Mouse (Mus musculus) yolk sac, embryonic 10.5 days (tissue): Measurements from ENCODE around the gene Insl6.

Experiments used
- DNase-seq: peaks from one replicate; pipeline ENCODE4 v3.0.0-alpha.2; 2017; ENCODE audit warnings: low spot score

Insl6 gene

DNA sequence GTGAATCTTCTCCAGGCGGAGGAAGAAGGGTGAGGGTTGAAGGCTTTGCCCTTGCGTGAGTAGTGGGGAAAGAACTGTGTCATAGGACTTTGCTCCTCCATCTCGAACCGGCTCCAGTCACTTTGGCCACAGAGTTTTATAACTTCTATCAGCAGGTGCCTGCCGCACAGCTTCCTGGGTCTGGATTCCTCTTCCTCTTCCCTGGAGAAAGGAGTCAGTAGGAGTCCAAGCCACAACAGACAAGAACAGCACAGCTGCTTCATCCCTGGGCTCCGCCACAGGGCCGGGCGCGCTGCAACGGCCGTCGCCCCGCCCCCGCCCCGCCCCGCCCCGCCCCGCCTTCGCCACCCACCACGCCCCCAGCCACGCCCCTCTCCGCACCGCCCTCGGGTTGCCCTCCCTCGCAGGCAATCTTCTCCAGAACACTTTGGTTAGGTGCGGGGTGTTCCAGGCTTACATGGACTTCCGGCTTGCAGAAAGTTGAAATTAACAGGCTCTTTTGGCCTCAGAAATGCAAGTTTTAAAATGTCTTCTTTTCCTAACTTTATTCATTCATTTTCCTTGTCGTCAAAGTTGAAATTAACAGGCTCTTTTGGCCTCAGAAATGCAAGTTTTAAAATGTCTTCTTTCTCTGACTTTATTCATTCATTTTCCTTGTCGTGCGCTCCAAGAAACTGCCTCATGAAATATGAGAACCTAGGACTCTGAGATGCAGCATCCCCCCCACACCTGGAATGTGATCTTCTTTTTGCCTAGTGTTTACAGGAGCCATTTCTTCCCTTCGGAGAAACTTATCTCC lies at the start of gene Insl6:
Gene Insl6, minus strand, starts transcription at position 304 of the 799 bp plus-strand sequence.
- DNase-seq: peak; percentile 86

DNA sequence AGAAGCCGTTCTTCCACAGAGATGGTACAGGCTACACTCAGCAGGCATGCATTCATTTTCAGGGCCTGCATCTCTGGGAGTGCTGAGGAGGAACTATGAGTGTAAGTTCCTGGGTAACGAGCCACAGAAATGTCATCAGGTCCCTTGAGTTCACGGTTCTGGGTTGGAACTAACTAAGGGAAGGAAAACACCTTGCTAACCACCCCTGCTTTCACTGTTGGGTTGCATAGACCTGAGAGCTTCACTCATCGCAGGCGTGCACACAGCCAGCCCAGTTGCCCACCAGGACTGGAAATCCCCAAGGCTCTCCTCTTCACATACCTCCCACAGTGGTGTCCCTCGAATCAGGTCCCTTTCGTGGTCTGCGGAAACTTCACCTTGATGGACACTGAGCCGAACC lies 49.8 kb upstream of the Insl6 start:
- DNase-seq: no peak

DNA sequence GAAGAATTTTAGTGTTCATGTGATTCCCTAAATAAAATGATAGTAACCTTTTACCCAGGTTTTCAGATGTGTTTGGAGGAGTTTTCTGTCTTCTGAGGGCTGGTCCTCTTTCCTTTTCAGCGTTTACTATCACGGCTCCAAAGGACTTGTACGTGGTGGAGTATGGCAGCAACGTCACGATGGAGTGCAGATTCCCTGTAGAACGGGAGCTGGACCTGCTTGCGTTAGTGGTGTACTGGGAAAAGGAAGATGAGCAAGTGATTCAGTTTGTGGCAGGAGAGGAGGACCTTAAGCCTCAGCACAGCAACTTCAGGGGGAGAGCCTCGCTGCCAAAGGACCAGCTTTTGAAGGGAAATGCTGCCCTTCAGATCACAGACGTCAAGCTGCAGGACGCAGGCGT lies 48.3 kb upstream of the Insl6 start:
- no peak for DNase-seq

DNA sequence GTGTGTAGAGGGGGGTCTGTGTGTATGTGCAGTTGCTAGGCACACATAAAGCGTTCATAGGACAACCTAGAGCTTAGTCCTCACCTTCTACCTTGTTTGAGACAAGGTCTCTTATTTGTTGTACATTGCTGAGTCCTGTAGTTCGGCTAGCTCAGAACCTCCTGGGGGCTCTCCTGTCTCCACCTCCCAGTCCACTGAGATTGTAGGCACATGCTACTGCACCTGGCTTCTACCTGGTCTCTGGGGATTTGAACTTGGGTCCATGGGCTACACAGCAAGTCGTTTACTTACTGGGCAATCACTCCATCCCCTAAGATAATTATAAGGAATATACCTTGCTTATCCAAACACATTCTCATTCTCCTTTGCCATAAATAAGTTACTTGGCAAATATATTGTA lies 47.5 kb upstream of the Insl6 start:
- DNase-seq: no peak

DNA sequence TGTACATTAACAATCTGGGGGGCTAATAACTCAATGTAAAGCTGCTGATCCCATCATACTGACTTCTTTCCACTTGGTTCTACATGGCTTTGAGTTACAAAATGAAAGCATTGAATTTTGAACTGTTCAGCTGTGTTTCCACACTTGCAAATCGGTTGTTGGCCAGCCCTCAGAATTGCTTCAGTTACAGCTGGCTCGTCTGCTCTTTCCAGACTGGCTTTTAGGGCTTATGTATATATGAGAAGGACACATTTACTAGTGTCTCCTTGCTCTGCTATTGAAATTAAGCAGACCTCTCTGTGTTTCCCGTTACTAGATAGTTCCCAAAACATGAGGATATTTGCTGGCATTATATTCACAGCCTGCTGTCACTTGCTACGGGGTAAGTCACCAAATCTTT lies 47.0 kb upstream of the Insl6 start:
- DNase-seq: no peak

DNA sequence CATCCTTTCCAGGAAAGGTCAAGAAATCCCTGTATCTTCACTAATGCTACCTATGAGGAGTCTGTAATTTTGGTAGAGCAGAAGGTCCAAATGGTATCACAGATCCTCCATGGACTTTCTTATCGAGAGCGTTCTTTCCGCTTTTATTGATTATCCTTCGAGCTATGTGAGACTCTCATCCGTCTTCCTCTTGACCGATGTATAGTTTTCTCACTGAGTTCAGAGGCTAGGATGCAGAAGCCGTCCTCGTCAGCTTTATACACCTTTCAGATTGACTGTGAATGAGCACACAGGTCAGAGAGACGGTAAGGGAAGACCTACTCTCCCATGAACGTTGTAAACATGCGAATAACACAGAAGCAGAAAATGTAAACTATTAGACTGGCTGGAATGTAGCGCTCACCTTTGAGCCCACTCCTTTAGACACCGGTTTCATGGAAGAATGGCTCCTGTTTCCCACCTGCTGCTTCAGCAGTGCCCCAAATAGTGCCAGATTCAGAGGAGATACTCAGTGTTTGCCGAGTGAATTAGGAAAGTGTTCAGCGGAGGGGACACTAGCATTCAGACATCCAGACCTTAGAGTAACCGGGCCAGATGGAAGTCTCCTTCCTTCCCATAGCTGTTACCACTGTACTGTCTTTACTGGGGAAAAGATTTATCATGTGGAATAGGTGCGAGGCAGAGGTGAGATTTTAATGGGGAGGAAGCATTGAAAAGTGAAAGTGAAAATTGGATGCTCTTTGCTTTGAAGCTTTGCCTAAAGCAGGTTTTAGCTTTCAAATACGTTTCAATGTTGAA lies 46.3 kb upstream of the Insl6 start:
- DNase-seq: no peak

DNA sequence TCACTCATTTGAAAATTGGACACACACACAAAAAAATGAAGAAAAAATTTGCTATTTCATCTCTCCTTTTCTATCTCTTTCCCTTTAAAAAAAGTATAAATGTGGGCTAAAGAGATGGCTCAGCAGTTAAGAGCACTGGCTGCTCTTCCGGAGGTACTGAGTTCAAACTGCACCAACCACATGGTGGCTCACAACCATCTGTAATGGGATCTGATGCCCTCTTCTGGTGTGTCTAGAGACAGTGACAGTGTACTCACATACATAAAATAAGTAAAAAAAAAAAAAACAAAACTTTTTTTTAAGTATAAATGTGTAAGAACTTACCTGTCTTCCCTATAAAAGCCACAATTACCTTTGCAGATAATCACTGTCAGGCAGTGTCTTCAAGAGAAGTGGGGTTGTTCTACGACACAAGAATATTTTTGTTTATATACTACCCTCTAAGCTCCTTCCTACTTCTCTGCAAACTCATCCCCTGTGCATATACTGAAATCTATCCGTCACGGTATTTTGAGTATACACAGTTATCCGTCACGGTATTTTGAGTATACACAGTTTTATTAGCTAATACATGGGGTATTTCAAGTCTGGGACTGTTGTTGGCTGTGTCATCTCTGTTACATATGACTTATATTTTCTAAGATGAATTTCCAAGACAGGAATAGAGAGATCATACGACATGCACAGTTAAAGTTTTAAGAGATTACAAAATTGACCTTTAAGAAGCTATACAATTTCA lies 45.6 kb upstream of the Insl6 start:
- no peak for DNase-seq

DNA sequence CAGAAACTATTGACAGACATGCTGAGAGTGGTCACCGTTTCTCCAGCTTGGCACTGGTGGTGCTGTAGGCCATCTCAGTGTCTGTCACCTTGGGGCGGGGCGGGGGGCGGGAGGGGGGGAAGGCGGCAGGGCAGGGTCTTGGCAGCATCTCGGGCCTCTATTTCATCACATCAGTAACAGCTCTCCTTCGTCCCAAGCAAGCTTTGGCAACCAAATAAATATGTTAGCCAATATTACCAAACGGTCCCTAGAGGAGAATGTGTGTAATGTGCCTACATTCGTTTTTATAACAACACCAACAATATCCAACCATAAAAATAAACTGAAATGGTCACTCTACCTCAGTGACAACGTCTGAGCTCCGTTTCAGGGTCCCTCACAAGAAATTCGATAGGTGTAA lies 45.0 kb upstream of the Insl6 start:
- DNase-seq: no peak

DNA sequence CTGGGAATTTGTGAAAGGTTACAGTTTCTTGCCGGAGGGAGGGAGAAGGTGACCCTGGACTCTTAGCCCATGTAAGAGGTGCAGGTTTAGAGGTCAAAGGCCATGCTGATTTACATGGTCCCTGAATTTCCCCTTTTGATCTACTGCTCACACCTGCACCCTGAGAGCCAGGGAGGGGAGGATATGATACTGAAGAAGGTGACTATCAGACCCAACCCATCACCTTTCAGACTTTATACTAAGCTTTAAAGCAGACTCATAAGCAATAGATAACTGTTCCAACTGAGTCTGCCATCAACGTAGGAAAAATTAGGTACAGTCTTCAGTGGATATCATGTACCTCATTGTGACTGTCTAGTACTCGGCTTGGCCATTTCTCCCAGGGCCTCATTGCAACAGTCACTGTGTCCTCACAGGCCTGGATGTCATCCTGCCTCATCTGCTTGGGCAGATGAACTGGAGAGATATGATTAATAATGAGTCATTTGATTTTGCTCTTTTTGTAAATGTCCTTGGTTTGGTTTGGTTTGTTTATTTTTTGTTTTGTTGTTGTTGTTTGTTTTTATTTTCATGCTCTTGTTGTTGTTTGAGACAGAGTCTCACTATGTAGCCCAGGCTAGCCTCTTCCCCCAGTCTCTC lies 43.6 kb upstream of the Insl6 start:
- DNase-seq: no peak

DNA sequence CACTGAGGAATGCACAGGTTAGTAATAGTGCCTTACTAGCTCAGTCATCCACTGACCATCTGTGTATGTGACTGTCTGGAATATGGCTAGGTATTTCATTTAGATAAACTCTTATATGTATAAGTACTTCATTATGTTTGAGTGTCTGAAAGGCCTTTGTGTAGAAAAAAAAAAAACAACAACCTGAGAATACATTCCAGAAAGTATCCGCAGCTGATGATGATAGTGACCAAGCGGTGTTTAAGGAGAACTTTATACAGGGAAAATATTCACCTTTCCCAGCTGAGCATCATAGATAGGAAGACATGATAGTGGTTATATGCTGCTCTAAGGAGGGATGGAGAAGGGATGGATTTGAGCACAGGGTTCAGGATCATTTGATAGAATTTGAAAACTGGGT lies 42.9 kb upstream of the Insl6 start:
- no peak for DNase-seq

DNA sequence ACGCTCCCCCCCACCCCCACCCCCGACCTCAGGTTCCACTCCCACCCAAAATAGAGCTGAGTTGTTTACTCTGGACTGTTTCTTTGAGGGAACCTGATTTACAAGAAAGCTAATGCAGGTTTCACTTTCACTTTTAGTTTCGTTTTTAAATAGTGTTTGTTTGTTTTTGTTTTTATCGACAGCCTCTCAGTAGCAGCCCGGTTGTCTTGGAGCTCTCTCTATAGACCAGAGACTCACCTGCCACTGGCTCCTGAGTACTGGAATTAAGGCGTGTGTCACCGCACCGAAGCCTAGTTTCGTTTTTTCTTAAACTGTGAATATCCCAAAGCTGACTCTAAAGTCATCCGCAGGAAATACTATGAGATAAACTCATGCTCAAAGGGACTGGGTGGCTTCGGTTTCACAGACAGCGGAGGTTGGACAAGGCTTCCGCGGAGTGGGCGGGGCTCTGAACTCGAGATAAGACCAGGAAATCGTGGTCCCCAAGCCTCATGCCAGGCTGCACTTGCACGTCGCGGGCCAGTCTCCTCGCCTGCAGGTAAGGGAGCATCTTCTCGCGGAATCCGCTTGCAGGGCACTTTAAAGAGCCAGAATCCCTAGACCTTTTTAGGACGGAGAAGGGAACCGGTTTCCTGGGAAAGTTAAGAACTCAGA lies 41.9 kb upstream of the Insl6 start, which contains the start of the genes Plgrkt and Cd274:
Gene Plgrkt, minus strand, starts transcription at position 422 of the 654 bp plus-strand sequence.
Gene Cd274, plus strand, starts transcription at position 487 of the 654 bp plus-strand sequence.
- DNase-seq: peak; percentile 61

DNA sequence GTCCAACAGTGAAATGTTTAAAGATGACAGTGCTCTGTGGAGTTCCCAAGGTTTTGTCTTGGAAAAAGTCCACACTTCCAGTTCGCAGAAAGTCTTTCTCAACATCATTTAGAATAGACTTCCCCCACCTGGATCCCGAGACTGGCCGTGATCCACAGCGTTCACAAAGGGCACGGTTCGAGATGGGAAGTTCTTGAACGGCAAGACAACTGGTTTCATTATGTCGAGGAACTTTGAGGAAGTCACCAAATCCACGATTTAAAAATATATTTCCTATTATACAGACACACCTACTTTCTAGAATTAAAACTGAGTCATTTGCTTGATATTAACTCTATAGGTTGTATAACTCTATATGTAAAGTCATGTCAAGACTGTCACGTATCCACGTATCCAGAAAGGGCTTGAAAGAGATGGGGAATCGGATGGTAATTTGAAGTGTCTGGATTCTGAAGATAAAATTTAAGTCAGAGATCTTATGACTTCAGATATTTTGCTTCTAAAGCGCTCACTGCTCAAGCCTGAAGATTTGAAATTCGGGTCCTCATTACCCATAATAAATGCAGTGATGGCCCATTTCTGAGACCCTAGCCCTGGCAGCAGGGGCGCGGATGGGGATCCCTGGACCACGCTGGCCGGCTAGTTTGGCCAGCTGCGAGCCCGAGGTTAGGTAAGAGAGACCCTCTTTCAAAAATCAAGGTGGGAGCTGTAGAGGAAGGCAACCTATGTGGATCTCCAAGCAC lies 41.2 kb upstream of the Insl6 start:
- no peak for DNase-seq

DNA sequence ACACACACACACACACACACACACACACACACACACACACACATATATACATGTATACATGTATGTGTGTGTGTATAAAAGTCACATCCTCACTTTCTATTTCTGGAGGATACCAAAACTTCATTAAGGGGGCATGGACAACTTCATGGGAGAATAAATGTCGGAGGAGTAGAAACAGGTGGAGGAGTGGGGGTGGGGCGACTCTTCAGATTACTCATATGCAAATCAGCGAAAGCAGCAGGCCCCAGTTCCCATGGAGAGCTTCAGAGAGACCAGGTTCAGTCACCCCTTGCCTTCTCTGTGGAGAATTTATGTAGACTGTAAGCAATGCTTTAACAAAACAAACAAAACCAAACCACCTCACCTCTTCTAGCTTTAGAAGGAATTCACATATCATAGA lies 39.9 kb upstream of the Insl6 start:
- DNase-seq: no peak

DNA sequence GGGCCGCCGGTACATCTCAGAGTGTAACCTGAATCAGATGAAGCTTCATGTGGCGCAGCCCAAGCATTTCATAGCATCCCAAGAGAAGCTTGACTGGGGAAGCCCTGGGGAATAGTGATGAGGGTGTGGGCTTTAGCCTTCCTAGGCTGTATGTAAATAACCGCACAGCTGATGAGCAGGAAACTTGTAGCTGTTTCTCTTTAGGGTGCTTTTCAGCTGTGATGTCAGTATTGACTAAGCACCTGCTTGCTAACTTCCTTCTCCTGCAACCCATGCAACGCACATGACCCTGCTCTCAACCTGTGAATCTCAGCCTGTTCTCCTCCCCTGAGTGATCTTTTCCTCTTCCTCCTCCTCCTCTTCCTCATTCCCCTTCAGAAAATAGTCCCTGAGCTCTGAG lies 38.9 kb upstream of the Insl6 start:
- no peak for DNase-seq

DNA sequence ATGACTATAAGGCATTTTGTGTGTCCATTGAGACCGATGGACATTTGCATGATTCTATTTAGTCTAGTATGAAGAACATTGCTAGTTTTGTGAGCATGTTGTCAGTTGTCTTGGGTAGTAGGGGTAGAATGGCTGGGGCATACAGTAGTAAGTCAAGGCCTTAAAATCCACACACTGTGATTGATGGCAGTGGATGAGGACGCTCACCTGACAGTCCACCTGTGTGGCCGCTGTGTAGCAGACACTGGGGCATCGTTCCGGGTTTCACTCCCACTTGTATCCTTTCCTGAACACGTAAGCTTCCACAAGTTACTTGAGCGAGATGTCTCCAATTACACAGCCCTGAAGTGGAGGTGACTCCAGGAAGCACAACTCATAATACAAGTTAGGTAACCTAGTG lies 38.4 kb upstream of the Insl6 start:
- DNase-seq: no peak

DNA sequence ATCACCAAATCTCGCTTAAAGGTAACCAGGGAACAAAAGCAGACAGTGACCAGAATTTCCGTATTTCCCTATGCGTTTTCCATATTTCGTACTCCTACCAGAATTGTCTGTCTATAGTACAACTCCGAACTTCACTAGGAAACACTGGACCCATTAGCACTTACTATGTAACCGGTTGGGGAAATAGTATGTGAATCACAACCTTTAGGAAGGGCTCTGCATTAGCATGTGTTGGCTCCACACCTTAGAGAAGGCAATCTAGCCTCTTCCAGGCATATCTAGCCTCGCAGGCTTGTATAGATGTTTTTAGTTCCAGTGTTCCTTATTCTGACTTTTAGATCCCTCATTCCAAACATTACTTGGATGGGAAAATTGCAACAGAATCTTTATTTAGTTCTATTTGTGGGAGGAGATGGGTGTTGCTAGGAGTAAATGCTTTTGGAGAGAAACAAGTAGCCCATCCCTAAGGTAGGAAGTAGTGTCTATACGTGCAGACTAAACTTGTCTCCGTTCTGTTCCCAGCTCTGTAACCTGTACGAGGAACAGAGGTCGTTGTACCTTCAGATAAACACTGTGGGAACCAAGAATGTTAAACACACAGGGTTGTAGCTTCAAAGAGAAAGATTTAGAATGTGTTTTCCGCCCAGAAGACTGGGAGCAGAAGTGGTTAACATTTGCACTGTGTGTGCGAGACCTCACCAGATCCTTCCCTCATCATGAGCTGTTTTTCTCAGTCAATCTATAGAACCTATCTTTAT lies 37.2 kb upstream of the Insl6 start:
- DNase-seq: no peak

DNA sequence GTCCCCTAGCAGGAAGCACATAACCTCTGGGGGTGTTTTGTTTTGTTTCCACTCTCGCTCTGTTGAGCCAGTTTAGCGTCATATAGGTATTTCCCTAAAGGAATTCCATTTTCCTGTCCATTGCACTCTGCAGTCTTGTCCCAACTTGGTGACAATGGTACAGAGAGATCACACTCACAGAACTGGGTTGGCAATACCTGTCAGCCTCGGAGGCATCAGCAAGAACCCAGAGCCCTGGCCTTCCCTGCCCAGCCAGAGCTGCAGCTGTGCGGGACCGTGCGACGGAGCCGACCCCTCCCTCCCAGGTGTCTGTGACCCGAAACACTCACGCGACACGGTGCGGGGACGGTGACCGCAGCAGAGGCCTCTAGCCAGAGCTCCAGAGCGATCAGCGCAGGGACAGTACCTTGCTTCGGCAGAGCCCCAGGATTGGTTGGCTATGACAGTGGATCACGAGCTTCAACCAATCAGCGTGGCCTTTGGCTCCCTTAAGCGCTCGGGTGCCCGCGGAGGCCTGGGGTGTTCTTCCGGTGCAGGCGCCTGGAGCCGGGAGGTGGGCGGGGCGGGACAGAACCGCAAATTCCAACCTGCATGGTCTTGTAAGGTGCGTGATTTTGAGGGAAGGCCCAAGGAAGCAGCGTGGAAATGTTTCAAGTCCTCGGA lies 36.4 kb upstream of the Insl6 start:
- DNase-seq: peak; percentile 90

DNA sequence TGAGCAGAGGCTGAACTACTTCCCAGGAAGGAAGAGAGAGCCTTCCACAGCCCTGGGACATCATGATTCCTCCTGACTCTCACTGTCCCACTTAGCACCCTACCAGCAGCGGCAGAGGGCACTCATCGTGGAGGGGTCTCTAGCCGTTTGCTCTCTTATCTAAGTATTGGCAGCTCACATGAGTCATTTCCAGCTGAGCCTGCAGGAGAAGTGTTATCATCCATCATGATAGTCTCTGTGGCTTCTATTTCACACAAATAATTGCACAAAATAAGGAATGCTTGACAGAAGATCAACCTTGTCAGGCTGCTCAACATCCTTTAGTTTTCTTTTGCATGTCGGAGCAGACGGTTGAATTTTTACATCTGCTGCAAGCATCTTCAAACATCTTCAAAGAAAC lies 35.1 kb upstream of the Insl6 start:
- DNase-seq: no peak

DNA sequence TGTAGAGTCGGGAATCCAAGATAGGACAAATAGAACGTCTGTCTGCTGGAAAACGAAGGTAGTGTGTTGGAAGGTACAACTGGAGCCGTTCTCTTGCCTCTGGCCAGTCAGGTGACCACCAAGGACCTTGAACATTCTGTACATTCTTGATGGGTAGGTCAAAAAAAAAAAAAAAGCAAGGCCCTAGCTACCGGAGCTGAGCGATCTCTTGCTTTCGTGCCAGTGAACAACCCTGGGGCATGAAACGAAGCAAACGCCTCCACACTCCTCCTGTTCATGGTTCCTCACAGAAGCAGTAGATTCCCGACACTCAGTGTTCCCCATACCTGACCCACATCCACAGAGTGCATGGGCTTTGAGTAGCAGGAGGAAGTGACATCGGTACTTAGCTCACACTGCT lies 31.1 kb upstream of the Insl6 start:
- DNase-seq: peak; percentile 28
